Mouse (Mus musculus): ENCODE data around the gene Clec16a. TPM values are rescaled to one million over a fixed set of nuclear protein-coding genes. Genes with fewer than 3 reads are reported as not detected.

Gene Clec16a
- total RNA-seq, 2 experiments from 2014 or later, result 74.1 to 76.7 TPM

- no peak for DNase-seq (ENCODE audit: low spot score in 2 of 2)
- intact Hi-C loops (cut with DNase I), result no loop called here
These were observed 225.6 kb downstream of the Clec16a start for GRCm38 (mm10) chr16:10770531-10771325.

DNA sequence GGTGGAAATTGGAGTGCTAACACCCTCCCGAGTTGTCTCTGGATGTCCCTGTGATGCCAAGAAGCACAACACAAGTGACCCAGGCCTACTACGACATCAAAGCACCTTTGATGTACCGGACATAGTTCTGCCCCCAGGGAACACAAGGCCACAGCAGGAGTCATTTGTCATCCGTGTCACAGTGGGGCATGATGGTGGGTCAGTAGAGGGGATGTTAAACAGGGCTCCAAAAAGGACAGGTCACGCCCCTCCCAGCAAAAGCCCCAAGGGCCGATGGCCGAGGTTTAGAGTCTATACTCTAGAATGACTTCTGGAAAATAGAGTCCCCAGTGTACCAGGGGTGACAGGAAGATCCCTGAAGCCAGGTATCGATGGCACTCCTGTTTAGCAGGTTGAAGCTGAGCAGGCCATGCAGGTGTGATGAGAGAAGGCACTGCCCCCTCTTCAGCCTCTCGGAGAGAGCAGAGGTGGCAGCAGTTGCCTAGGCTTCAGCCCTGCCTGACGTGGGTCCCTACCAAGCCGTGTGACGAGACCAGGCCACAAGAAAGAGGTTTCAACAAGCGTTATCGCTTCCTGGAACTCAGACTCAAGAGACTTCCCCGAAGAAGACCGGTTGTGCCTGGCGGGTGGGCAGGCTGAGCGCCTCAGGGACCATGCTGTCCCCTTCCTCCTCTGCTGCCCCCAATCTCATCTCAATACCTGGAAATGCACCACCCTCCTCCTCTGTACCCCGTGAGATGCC, 226.8 kb downstream of the Clec16a start:
- intact Hi-C loops (cut with DNase I), result no loop called here

GRCm38 (mm10) chr16:10773543-10773942, 228.4 kb downstream of the Clec16a start:
- no peak for DNase-seq (ENCODE audit: low spot score in 2 of 2)
- intact Hi-C loops (cut with DNase I), result no loop called here

More for the DNA sequence above, 226.8 kb downstream of the Clec16a start:
- no peak for DNase-seq (ENCODE audit: low spot score in 2 of 2)

- no peak for DNase-seq (ENCODE audit: low spot score in 2 of 2)
- intact Hi-C loops (cut with DNase I), result no loop called here
These were observed 229.6 kb downstream of the Clec16a start for GRCm38 (mm10) chr16:10774726-10775125.

- no peak for DNase-seq (ENCODE audit: low spot score in 2 of 2)
- intact Hi-C loops (cut with DNase I), result no loop called here
These were observed 231.2 kb downstream of the Clec16a start for GRCm38 (mm10) chr16:10776322-10776721.

DNA sequence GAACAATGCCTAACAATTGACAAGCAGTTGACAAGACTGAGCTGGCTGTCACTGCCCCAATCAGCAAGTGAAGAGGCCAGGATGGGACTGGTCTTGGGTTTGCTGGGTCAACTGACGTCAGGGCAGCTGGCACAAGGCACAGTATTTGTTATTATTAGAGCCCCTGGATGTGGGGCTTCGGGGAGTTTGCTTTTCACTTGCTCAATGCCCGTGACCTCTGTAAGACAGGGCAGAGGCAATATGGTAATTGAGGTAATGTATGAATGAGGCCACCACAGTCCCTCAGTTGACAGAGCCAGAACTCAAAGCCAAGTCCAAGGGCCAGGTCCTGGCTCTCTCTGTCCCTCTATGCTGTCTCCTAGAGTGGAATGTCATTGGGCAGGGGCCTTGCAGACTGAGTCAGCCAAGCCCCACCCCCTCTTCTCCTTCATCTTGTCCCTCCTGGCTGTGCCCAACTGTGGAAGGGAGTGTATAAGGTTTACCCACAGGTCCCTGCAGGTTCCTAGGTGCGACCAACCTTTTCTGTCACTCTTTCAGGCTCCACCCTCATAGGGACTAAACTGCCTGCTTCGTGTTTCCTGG, 232.5 kb downstream of the Clec16a start:
- intact Hi-C loops (cut with DNase I), result no loop called here
- no peak for DNase-seq (ENCODE audit: low spot score in 2 of 2)

- intact Hi-C loops (cut with DNase I), result loop anchor here (5.0 kb wide), 1 partner anchor 113 kb away; no protein-coding TSS in a partner anchor
- DNase-seq (ENCODE audit: low spot score in 2 of 2), result no peak
These were observed 235.5 kb downstream of the Clec16a start for GRCm38 (mm10) chr16:10780631-10781120.

DNA sequence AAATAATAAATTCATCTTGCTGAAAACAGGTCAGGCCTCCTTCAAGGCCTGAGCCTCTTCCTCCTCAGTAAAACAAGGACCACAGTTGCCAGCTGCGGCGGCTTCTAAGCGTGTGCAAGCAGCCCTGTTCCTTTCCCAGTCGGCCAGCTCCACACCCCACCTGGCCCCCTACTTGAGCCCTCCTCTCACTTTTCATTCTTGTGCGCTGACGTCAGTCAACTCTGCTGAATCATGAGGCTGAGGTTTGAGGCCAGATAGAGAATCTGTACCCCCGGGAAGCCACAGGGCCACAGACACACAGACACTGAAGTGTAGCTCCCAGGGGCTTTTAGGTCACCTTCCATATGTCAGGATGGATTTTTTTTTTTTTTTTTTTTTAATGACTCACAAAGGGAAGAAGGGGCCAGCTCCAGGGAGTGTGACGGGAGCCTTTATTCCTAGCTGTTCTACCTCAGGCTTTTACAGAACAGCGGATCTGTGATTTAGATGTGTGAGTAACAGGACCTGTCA, 236.8 kb downstream of the Clec16a start:
- intact Hi-C loops (cut with DNase I), result loop anchor here (5.0 kb wide), 1 partner anchor 115 kb away; no protein-coding TSS in a partner anchor

GRCm38 (mm10) chr16:10782377-10783151, 237.4 kb downstream of the Clec16a start:
- intact Hi-C loops (cut with DNase I), result loop anchor here (5.0 kb wide), 1 partner anchor 115 kb away; no protein-coding TSS in a partner anchor
- no peak for DNase-seq (ENCODE audit: low spot score in 2 of 2)

More for the DNA sequence above, 236.8 kb downstream of the Clec16a start:
- no peak for DNase-seq (ENCODE audit: low spot score in 2 of 2)

GRCm38 (mm10) chr16:10783152-10783434, 238.0 kb downstream of the Clec16a start:
- DNase-seq (ENCODE audit: low spot score in 2 of 2), result no peak
- intact Hi-C loops (cut with DNase I), result loop anchor here (5.0 kb wide), 1 partner anchor 116 kb away; no protein-coding TSS in a partner anchor

DNA sequence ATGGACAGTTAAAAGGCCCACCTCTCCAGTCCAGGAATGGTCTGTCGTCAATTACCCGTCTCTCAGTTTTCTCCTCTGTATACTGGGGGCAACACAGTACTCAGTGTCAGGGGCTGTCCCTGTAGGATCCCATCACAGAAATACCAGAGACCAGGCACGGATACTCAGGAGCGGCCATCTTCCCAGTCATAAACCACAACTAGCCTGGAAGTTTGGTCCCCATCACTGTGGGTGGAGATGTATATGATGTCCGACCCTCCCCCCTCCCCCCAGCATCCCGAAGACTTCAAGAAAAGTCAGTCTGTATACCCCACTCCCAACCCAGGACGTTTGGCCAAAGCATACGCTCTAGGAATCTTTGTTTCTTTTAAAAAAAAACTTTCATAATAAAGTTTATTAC, 238.3 kb downstream of the Clec16a start:
- no peak for DNase-seq (ENCODE audit: low spot score in 2 of 2)
- intact Hi-C loops (cut with DNase I), result loop anchor here (5.0 kb wide), 1 partner anchor 116 kb away; no protein-coding TSS in a partner anchor

DNA sequence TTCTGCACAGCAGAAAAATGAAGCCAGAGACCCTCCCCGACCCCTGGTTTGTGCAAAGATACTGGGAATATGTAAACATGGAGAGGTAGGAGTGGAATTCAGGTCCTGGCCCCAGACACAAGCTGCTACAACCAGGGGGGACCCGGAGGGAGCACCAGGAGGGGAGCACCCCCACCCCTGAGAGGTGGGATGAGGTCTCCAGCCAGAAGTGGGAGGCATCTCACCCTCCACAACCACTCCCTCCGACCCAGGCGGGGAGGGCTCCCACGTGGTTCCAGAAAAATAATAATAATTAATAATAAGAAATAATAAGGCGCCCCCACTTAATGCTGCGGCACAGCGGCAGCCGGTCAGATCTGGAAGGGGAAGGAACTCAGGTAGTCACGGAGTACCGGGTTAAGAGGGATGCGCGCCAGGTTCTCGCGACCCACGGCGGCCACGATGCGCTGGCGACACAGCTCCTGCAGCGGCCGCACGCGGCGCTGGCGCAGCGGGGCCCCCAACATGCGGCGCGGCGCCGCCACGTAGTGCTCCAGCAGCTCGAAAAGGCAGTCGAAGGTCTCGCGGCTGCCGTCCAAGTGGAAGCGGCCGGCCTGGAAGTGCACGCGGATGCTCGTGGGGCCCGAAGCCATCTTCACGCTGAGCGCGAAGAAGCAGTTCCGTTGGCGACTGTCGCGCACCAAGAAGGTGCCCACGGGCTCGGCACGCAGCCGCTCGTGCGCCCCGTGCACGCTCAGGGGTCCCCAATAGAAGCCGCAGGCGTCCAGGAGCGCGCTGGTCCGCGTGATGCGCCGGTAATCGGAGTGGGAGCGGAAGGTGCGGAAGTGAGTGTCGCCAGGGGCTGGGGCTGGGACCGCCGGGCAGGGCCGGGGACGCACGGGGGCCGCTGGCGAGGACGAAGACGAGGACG, 239.0 kb downstream of the Clec16a start:
- intact Hi-C loops (cut with DNase I), result loop anchor here (2.0 to 5.0 kb wide), 2 partner anchors 117 to 211 kb away; no protein-coding TSS in a partner anchor
- peak; percentile 36 to 51 for DNase-seq (ENCODE audit: low spot score in 2 of 2)

GRCm38 (mm10) chr16:10784793-10785370, 239.7 kb downstream of the Clec16a start:
- peak; percentile 87 to 88 for DNase-seq (ENCODE audit: low spot score in 2 of 2)
- intact Hi-C loops (cut with DNase I), result loop anchor here (2.0 to 5.0 kb wide), 5 partner anchors 52 to 212 kb away; partner anchors contain the start of gene Rmi2

- intact Hi-C loops (cut with DNase I), result loop anchor here (2.0 to 5.0 kb wide), 4 partner anchors 52 to 213 kb away; partner anchors contain the start of gene Rmi2
- peak; percentile 81 to 82 for DNase-seq (ENCODE audit: low spot score in 2 of 2)
These were observed 240.5 kb downstream of the Clec16a start, which contains the start of gene Socs1 for GRCm38 (mm10) chr16:10785371-10786231. TSS of gene Socs1 (minus strand) at chr16:10785536.

- DNase-seq (ENCODE audit: low spot score in 2 of 2), result peak; percentile 83 to 90
- intact Hi-C loops (cut with DNase I), result loop anchor here (5.0 kb wide), 3 partner anchors 51 to 199 kb away; partner anchors contain the start of gene Rmi2
These were observed 241.1 kb downstream of the Clec16a start for GRCm38 (mm10) chr16:10786288-10786687.

Measured in left cerebral cortex, postnatal 14 days (tissue).